Mouse (Mus musculus): ENCODE measurements around the gene Gpatch2. TPM values are rescaled to one million over a fixed set of nuclear protein-coding genes. Genes with fewer than 3 reads are reported as not detected.

Gene Gpatch2
- total RNA-seq, 2 experiments from 2014 or later: 7.8 to 15.5 TPM

DNA sequence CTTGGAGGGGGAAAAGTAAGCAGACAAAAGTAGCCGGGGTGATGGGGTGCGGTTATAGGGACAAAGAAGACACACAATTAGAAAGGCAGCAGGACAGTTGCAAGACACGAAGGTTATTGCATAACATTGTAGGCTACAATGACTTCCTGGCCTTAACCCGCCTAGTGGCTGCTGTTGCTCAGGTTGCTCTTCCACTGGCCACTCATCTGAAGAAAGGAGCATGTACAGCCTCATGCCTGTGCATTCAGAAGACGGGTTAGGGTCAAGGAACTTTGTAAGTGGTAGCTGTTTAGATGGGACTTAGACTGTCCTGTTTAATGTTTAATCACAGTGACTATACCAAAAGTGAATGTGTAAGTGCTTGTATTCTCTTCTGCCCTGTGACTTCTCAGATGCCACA, 26.0 kb downstream of the Gpatch2 start:
- ATAC-seq (ENCODE audit: poor library complexity, severe bottlenecking): peak; percentile 81

DNA sequence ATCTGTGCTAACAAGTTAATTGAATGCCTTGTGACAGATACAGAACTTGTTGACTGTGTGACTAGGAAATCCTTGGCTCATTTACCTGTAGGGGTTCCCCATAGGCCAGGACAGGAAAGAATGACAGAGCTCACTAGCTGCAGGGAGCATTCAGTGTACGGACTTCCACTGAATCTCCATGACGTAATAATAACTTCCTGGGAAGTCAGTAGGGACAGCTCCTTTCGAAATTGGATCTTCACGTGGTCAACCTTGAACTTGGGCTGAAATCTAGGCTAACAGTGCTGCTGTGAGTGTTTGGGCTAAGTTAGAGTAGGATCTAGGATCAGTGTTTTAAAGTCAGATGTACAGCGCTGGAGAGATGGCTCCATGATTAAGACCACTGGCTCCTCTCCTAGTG, 29.4 kb downstream of the Gpatch2 start:
- ATAC-seq (ENCODE audit: poor library complexity, severe bottlenecking): no peak

DNA sequence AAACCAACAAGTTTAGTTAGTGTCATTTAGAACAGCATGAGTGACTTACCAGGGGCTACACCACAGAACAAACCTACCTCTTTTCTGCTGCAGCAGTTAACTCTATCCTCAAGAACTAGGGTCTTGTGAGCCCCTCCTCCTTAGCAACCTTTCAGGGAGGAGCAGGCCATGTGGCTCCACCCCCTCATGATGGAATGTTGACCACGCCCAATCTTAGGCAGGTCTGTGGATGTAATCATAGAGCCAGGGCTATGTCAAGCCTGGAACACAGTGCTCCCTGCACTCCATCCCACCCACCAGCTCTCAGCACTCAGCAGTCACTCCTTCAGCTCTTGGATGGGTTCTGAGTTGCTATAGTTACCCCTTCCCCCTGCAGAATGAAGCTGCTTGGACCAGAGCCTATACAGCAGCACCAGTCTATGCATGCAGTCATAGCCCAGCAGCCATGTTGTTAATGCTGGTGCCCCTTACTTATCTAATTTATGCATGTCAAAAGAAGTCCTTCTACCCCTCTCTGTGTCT, 35.5 kb downstream of the Gpatch2 start:
- ATAC-seq (ENCODE audit: poor library complexity, severe bottlenecking): no peak

DNA sequence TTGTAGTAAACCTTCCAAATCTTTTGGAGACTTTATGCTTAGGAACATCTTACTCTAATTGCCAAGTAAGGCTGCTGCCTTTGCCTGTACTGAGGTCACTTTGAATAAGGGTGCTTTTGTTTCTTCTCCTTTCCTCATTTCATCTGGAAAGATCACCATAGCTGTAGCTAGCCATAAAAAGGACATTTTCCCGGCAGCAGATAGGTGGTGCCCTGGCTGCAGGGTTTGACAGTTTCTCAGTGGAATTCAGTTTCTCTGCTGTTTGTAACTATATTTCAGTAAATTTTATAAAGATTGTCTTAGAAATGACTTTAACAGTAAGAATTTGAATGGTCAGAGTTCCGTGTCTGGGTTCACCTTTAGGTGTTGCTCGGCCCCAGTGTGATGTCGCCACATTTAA, 43.4 kb downstream of the Gpatch2 start:
- no peak for ATAC-seq (ENCODE audit: poor library complexity, severe bottlenecking)

DNA sequence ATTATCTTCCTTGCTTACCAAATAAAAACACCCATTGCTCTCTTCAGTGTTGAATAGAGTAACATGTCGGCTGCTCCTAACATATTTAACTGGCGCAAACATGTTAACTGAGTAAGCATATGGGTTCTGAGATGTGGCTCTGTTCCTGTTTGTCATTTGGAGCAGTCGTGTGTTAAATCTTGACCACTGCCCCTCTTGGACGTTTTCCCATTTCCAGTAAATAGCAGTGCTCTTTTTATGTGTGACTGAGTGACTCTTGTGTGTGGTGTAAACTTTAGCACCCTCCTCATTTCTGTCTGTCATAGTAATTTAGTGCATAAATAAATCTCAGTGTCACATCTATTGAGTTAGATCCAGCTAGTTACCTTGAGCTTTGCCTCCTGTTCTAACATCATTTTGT, 52.3 kb downstream of the Gpatch2 start:
- no peak for ATAC-seq (ENCODE audit: poor library complexity, severe bottlenecking)

DNA sequence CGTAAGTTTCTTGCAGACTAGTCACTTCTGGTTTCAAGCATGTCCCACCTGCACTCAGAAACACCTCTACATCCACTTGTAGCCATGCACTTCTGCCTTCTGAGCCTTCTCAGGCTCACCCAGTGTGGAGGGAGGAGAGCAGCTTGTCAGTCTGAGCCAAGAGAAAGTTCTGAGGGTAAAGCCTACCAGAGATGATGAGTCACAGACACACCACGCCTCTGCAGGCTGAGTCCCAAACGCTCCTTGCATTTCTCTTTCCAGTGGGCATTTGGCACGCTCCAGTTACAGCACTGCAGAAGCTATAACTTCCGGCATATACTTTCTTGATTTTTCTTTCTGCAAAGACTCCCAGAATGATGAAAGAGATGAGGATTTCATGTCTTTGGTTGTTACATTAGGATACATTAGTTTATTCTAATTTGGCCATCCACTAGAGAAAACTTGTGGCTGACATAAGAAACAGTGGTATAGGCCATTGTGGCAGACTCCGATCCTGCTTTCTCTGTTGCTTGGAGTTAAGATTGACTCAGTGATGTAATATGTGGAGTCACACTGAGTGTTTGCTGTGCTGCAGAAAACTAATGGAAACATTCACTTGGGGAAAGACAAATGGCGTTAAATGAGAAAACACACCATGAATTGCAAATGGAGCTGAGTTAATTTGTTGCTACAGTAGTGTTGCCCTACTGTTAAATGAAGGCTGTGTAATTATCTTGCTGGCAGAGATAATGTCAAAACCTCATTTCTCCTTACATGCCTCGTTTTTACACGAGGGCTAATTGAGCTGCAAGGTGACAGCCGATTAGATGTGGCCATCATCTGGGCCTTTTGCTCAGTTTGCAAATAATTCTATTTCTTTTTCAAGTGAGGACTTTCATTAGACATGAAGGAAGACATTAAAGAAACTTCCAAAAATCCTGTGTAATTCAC, 55.3 kb downstream of the Gpatch2 start:
- no peak for ATAC-seq (ENCODE audit: poor library complexity, severe bottlenecking)

DNA sequence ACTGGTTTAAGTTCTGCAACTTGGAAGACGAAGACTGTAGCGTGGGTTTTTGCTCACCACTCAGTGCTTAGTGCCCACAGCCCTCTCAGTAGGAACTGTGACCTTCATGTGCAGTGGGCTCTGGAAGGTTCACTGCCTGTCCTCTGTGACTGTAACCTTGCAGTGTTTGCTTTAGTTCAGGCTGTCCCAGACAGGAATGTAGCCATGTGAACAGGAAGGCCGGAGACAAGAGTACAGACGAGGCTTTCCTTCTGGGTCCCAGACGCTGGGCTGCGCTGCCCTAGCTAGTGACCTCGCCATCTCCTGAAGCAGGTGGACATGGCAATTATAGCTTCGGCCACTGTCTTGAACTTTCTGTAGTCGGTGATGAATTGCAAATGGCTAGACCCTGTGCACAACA, 62.0 kb downstream of the Gpatch2 start:
- ATAC-seq (ENCODE audit: poor library complexity, severe bottlenecking): no peak

DNA sequence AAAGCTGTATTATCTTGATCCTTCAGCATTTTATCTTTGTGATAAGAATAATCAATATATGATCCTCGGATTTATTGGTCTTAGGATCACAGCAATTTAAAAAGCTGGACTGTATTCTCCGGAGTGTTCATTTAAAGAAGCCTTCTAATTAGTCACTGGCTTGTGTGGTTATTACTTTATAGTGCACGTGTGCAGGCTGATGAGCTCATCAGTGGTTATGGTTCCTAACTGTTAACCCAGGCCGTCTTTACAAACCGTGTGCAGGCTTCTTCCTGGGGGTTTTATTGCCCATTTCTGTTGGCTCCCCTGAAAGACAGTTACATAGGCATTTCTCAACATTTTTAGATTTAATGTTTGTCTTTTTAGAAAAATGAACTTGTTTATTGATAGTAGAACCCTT, 63.2 kb downstream of the Gpatch2 start:
- ATAC-seq (ENCODE audit: poor library complexity, severe bottlenecking): no peak

DNA sequence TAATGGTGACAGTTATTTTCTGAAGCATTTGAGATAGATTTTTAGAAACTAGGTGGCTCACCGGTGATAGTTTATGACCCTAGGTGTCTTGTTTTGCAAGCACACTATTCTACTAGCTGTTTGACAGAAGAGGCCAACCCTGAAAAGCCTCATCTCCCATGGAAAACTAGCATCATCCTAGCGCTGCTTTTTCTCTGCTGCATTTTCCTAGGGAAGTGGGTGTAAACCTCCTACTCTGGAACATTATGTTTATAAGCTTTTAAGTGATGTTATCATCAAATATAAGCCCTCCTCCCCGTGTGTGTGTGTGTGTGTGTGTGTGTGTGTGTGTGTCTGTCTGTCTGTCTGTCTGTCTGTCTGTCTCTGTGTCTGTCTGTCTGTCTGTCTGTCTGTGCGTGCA, 64.5 kb downstream of the Gpatch2 start:
- ATAC-seq (ENCODE audit: poor library complexity, severe bottlenecking): no peak

DNA sequence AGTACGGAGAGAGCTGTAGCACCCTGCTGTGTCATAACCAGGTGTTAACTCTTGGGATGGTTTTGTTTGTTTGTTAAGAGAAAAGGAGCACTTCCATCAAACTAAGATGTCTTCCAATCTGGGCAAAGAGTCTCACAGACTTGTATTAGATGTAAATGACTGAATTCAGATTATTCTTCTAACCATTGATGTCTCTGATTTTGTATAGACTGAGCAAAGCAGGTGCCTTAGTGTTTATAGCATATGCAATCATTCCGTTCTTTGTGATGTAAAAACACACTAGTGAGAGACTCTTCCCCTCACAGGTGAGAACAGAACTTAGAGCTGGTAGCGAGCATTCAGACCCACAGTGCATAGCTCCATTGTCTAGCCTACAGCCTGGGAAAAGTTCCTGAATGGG, 67.0 kb downstream of the Gpatch2 start:
- no peak for ATAC-seq (ENCODE audit: poor library complexity, severe bottlenecking)

DNA sequence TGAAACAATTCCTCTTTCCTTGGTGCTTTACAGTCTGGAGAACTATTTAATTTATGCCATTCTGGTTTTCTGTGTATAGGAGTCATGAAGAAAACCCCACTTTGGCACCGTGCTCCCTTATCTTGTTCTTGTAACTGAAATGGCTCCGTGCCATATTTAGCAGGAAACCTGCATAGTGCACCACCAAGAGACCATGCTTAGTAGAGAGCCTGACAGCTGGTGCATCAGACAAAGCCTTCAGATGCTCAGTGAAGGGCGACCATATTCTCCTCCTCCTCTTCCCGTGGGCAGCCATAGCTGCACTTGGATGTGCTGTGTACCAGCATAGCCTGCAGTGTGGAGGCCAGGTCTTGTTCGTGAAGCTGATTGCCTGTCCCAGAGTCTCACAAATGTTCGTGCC, 67.5 kb downstream of the Gpatch2 start:
- ATAC-seq (ENCODE audit: poor library complexity, severe bottlenecking): no peak

DNA sequence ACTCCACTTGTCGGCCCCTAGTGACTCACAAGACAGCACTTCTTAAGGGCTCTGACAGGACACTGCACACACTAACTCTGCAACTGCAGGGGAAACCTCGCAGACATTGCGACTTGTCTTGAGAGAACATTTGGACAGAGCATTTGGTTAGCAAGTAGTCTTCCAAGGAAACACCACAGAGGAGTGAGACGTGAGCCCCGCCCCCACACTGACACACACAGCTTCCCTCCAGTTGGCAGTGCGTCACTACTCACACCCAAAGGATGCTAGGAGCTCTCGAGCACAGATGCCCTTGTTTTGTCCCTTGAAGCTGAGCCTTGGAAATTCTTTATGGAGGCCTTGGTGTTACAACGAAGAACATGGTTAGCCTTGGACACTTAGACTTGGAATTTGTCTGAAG, 70.4 kb downstream of the Gpatch2 start:
- ATAC-seq (ENCODE audit: poor library complexity, severe bottlenecking): no peak

DNA sequence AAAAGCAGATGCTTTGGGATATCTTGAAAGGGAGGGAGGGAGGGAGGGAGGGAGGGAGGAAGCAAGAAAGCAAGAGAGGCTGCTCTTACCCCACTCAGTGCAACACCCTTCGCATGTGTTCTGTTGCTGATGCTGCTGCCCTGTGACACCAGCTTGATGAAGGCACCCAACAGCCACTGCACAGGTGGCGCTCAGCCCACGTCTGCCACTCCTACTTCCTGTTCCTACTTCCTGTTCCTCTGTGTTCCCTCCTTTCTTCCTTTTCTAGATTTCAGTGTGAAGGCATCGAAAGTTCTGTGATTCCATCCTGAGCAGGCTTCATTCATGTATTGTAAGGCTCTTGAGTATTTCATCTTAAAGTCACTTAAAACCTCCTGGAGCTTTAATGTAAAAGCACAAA, 71.1 kb downstream of the Gpatch2 start:
- ATAC-seq (ENCODE audit: poor library complexity, severe bottlenecking): peak; percentile 39; the same call in 1 of the 2 replicates

DNA sequence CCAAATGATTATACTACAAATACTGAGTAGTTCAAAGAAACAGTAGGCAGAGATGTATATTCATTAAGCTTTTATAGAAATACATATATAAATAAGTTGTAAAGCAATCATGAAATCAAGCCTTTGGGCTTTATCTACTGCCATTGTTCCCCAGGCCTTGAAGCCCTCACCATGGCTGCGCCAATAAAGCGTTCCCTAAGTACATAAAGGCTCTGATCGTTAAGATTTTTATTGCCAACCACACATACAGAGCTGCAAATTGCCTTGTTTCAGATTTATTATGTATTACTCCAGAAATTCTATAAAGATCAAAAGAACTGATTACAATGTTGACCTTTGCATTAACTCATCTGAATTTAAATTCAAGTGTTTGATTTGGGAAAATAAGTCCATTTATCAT, 71.6 kb downstream of the Gpatch2 start:
- no peak for ATAC-seq (ENCODE audit: poor library complexity, severe bottlenecking)

DNA sequence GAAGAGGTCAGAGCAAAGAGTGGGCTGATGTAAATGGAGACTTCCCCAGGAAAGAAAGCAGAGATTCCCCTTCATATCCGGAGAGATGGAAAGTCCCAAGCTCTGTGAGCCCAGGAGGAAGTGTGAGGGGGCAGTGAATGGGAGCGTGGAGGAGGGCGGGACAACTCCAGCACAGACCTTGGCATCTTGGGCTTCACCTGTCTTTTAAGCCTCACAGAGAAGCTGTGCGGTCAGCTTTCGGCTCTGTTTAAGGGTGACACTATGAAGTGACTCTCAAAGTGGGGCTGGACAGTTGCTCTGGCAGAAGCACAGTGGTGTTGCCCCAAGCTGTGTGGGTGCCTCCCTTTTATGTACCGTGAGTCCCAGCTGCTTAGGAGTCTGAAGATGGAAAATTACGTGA, 74.9 kb downstream of the Gpatch2 start:
- no peak for ATAC-seq (ENCODE audit: poor library complexity, severe bottlenecking)

DNA sequence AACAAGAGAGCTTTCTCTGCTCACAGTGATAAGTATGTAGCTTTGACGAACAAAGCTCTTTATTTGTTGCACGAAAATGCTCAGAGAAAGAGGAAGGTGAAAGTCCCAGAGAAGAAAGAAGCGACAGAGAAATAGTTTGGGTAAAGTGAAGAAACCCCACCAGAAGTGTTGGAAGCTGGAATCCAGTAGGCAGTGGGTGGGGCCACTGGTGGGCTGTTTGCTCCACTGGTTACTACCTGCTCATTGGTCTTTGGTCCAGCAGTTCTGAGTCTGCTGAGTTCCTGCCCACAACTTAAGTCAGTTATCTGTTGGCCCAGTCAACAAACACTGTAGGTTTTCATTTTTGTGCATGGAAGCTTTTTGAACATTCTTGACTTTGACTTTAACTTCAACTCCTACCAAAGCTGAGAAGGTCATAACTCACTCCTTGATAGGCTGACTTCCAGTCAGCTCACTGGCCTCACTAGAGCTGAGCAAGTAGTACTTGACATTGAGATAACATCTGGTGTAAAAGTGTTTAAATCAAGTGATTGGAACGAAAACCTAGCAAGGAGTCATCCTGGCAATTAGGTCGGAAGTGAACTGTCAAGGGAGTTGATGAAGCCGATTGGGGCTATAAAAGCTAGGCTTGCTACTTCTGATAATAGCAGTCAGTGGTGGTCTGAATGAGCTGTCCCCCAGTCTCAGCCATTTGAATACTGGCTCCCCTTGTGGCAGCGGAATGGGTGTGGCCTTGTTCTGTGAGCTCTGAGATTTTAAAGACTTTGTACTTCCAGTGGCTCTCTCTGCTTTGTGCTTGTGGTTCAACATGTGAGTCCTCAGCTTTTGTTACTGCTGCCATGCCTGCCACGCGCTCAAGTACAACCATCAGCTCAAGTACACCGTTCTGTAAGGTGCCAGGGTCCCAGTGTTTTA, 76.4 kb downstream of the Gpatch2 start:
- ATAC-seq (ENCODE audit: poor library complexity, severe bottlenecking): no peak

DNA sequence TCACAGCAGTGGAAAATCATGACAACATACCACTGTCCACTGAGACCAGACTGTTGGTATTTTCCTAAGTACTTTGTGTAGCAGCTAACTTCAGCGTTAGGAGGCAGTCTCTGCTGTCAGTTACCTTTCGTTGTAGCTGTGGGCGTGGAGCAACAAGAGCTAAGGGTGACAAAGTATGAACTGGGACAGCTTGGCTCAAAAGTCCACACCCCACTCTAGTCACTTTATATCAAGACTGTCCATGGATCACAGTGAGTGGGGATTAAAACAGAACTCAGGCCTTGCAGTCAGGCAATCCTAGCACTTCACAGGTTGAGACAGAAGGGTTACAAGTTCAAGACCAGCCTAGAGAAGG, 77.1 kb downstream of the Gpatch2 start:
- no peak for ATAC-seq (ENCODE audit: poor library complexity, severe bottlenecking)

DNA sequence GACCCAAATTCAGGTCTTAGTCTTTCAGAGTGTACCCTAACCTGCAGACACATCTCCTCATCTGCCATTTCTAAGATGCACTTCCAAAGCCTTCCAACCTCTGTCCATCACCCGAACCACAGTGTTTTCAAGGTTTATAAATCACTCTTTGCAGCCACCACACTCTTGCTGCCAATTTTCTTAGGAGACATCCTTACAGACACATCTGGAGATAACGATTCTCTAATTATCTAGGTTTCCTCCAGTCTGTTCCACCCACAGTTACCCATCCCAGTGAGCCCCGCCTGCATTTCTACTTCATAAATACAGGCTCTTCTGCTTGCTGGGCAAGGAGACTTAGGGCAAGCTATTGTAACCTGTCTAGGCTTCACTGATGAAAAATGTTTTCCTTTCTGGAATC, 77.9 kb downstream of the Gpatch2 start:
- ATAC-seq (ENCODE audit: poor library complexity, severe bottlenecking): no peak

DNA sequence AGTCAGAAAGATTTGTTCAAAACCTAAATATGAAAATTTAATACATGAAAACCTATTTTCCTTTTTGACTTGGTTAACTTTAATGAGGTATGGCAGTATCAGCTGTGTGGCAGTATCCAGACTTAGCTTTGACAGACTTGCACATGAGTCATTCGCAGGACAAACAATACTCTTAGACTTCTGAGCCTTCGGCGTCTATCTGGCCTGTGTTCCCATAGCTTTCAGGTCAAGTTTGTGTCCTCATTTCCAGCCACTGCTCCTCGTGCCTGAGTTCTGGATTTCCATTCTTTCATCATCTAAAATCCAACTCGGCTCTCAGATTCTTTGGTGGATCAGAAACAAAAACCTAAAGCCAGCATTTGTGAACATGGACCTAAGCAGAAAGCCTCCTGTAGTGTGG, 79.2 kb downstream of the Gpatch2 start:
- ATAC-seq (ENCODE audit: poor library complexity, severe bottlenecking): no peak

DNA sequence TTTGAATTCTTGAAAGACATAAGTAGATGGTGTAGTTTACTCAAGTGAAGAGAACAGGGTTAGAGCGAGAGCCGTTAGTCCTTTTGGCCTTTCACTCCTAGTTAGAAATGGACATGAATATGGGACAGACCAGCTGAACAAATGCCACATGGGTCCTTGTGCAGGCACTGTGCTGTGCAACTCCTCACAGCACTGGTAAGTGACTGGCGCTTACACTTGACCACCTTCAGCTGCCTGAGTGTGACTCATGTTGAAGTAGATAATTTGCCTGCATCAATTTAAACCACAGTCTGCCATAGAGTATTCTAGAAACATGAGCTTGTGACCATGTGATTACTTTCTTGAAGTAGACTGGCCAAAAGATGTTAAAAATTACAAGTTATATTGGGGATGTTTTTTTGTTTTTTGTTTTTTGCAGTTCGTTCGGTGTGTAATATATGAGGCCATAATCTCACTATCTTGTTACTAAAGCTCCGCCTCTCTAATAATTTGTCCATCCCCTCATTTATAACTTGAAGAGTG, 79.8 kb downstream of the Gpatch2 start:
- ATAC-seq (ENCODE audit: poor library complexity, severe bottlenecking): no peak

DNA sequence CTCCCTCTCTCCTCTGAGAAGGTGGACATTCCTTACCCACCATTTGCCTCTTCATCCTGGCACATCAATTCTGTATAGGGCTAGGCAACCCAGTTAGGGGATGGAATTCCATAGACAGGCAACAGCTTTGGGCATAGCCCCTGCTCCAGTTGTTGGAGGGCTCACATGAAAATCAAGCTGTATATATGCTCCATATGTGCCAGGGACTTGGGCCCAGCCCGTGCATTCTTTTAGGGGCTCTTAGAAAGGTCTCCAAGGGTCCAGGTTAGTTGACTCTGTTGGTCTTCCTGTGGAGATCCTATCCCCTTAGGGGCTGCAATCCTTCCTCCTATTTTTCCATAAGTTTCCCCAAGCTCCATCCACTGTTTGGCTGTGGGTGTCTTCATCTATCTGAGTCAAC, 80.4 kb downstream of the Gpatch2 start:
- no peak for ATAC-seq (ENCODE audit: poor library complexity, severe bottlenecking)

Measured in megakaryocyte, adult 5-6 weeks (primary cell).